Mouse (Mus musculus): Measurements from ENCODE around the gene Set. TPM values are rescaled to one million over a fixed set of nuclear protein-coding genes. Genes with fewer than 3 reads are reported as not detected.

The Set gene
- polyA plus RNA-seq, 1 experiment from 2014 or later: 427 TPM

GRCm38 (mm10) chr2:30091521-30091920 lies 34.3 kb downstream of the Set start:
- Histone ChIP-seq H3K27ac (replicated peaks; ENCODE audit: low read depth, low read length) (no peak overlapping the region), H3K4me3 (replicated peaks; ENCODE audit: low read depth, low read length) (no peak overlapping the region), H3K9ac (replicated peaks; ENCODE audit: low read length) (no peak overlapping the region), H3K36me3 (ENCODE audit: control insufficient read depth, insufficient read depth, low read length) (peaks cover 3% of the 10 kb centered on the region; the same call in 1 of the 2 replicates), H3K9me3 (ENCODE audit: control insufficient read depth, low read length) (no peaks in the 10 kb centered on the region), H3K4me2 (ENCODE audit: low read length) (no peak overlapping the region), H3K27me3 (ENCODE audit: control insufficient read depth, insufficient read depth, low read length) (no peaks in the 10 kb centered on the region), H3K4me1 (ENCODE audit: control insufficient read depth, insufficient read depth, low read length) (peaks cover 10% of the 10 kb centered on the region)
- DNase-seq (no peak), ATAC-seq (ENCODE audit: low FRiP score, low TSS enrichment) (no peak)
- WGBS: 93% methylated on average over 12 of the region's 12 CpGs

DNA sequence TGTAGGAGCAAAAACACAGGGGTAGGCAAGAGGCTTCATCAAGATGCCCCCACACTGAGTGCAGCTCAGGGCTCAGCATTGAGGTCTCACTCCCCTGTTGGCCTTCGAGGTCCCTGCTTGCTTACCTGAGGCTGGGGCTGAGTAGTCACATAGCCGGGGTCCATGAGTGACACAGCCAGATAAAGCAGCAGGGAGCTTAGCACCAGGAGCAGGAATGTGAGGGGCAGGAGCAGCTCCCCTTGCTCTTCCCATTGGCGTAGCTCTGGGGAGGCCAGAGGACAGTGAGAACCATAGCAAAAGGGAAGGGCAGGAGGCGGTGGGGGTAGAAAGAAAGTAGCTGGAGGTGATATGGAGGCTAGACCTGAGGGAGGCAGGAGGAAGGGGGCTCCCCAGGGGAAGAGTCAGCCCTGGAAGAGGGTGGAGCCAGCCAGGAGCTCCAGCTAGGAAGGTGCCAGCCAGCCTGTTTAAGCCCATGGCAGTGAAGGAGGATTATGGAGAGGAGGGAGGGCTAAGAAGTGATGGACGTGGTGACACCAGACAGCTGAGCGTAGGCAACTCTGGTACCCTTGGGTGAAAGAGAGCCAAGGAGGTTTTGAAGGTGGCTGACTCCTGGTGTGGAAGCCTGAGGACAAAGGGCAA lies 35.2 kb downstream of the Set start:
- no peak overlapping the region for H3K9ac ChIP-seq (replicated peaks; ENCODE audit: low read length)

GRCm38 (mm10) chr2:30093471-30094207 lies 36.5 kb downstream of the Set start, which contains the start of gene Zdhhc12:
TSS of gene Zdhhc12 (minus strand) at chr2:30093648.
- H3K4me2 ChIP-seq (ENCODE audit: low read length): peak within 1 kb of the TSS; percentile 84
- ATAC-seq (ENCODE audit: low FRiP score, low TSS enrichment) (peak; percentile 95), DNase-seq (peak; percentile 92)
- 0 out of 2 replicates have a peak within 1 kb of the TSS, but pooled peaks have one; percentile 32 for H3K27ac ChIP-seq (replicated peaks; ENCODE audit: low read depth, low read length)
- H3K9me3 ChIP-seq (ENCODE audit: control insufficient read depth, low read length): no peaks in the 10 kb centered on the region
- H3K36me3 ChIP-seq (ENCODE audit: control insufficient read depth, insufficient read depth, low read length): peaks cover 22% of the 10 kb centered on the region
- under 1% methylated on average over 51 of the region's 51 CpGs for WGBS
- no peaks in the 10 kb centered on the region for H3K27me3 ChIP-seq (ENCODE audit: control insufficient read depth, insufficient read depth, low read length)
- peak within 1 kb of the TSS; percentile 49 for H3K9ac ChIP-seq (replicated peaks; ENCODE audit: low read length)
- peaks cover 10% of the 10 kb centered on the region for H3K4me1 ChIP-seq (ENCODE audit: control insufficient read depth, insufficient read depth, low read length)
- peak within 1 kb of the TSS; percentile 56 for H3K4me3 ChIP-seq (replicated peaks; ENCODE audit: low read depth, low read length)

More for the DNA sequence above, 35.2 kb downstream of the Set start:
- WGBS: 54% methylated on average over 6 of the region's 6 CpGs
- ATAC-seq (ENCODE audit: low FRiP score, low TSS enrichment) (no peak), DNase-seq (peak; percentile 5)
- no peaks in the 10 kb centered on the region for H3K27me3 ChIP-seq (ENCODE audit: control insufficient read depth, insufficient read depth, low read length)
- H3K36me3 ChIP-seq (ENCODE audit: control insufficient read depth, insufficient read depth, low read length): peaks cover 11% of the 10 kb centered on the region
- no peaks in the 10 kb centered on the region for H3K9me3 ChIP-seq (ENCODE audit: control insufficient read depth, low read length)
- H3K4me2 ChIP-seq (ENCODE audit: low read length): peak overlapping the region; percentile 84
- H3K4me1 ChIP-seq (ENCODE audit: control insufficient read depth, insufficient read depth, low read length): peaks cover 10% of the 10 kb centered on the region
- no peak overlapping the region for H3K27ac ChIP-seq (replicated peaks; ENCODE audit: low read depth, low read length)
- H3K4me3 ChIP-seq (replicated peaks; ENCODE audit: low read depth, low read length): no peak overlapping the region

GRCm38 (mm10) chr2:30094208-30094588 lies 37.0 kb downstream of the Set start:
- Histone ChIP-seq H3K9ac (replicated peaks; ENCODE audit: low read length) (peak overlapping the region; percentile 49), H3K4me3 (replicated peaks; ENCODE audit: low read depth, low read length) (peak overlapping the region; percentile 56), H3K27ac (replicated peaks; ENCODE audit: low read depth, low read length) (0 out of 2 replicates have a peak overlapping the region, but pooled peaks have one; percentile 32), H3K4me1 (ENCODE audit: control insufficient read depth, insufficient read depth, low read length) (peaks cover 10% of the 10 kb centered on the region), H3K4me2 (ENCODE audit: low read length) (peak overlapping the region; percentile 84), H3K36me3 (ENCODE audit: control insufficient read depth, insufficient read depth, low read length) (peaks cover 27% of the 10 kb centered on the region), H3K27me3 (ENCODE audit: control insufficient read depth, insufficient read depth, low read length) (no peaks in the 10 kb centered on the region), H3K9me3 (ENCODE audit: control insufficient read depth, low read length) (no peaks in the 10 kb centered on the region)
- peak; percentile 46 for DNase-seq
- ATAC-seq (ENCODE audit: low FRiP score, low TSS enrichment): no peak
- WGBS: 3% methylated on average over 13 of the region's 13 CpGs

DNA sequence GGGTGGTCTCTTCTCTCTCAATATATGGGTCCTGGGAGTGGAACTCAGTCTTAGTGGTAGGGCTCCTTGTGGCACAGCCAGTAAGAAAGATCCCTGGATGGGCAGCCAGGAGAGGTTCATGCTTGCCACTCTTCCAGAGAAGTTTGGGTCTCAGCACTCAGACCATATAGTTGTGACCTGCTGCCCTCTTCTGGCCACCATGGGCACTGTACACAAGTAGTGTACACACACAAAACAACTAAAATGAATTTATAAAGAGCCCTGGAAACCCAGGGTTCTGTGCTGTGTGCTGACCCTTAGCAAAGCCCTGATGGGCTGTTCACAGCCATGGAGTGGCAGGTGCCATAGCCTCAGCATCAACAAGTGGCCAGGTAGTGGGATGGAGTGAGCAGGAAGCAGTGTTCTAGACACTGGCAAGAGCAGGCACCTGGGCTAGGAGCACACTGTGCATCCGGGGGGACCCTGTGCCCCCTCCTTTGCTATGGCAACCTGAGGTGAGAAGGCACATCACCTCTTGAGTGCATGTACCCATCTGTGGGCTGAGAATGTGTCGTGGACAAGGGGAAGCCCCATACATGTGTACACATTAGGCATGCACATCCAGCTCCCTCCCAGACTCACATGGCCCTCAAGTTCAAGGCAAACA lies 38.8 kb downstream of the Set start:
- peaks cover 10% of the 10 kb centered on the region for H3K4me1 ChIP-seq (ENCODE audit: control insufficient read depth, insufficient read depth, low read length)
- no peak overlapping the region for H3K4me2 ChIP-seq (ENCODE audit: low read length)
- DNase-seq: peak; percentile 68
- H3K36me3 ChIP-seq (ENCODE audit: control insufficient read depth, insufficient read depth, low read length): peaks cover 45% of the 10 kb centered on the region
- ATAC-seq (ENCODE audit: low FRiP score, low TSS enrichment): no peak
- H3K27me3 ChIP-seq (ENCODE audit: control insufficient read depth, insufficient read depth, low read length): no peaks in the 10 kb centered on the region
- WGBS: 96% methylated on average over 2 of the region's 2 CpGs
- no peak overlapping the region for H3K27ac ChIP-seq (replicated peaks; ENCODE audit: low read depth, low read length)
- H3K9me3 ChIP-seq (ENCODE audit: control insufficient read depth, low read length): no peaks in the 10 kb centered on the region
- H3K9ac ChIP-seq (replicated peaks; ENCODE audit: low read length): no peak overlapping the region
- no peak overlapping the region for H3K4me3 ChIP-seq (replicated peaks; ENCODE audit: low read depth, low read length)

GRCm38 (mm10) chr2:30100214-30100613 lies 43.0 kb downstream of the Set start:
- Histone ChIP-seq H3K36me3 (ENCODE audit: control insufficient read depth, insufficient read depth, low read length) (peaks cover 87% of the 10 kb centered on the region), H3K27me3 (ENCODE audit: control insufficient read depth, insufficient read depth, low read length) (no peaks in the 10 kb centered on the region), H3K4me1 (ENCODE audit: control insufficient read depth, insufficient read depth, low read length) (no peaks in the 10 kb centered on the region), H3K27ac (replicated peaks; ENCODE audit: low read depth, low read length) (no peak overlapping the region), H3K9me3 (ENCODE audit: control insufficient read depth, low read length) (no peaks in the 10 kb centered on the region), H3K4me3 (replicated peaks; ENCODE audit: low read depth, low read length) (no peak overlapping the region), H3K4me2 (ENCODE audit: low read length) (no peak overlapping the region), H3K9ac (replicated peaks; ENCODE audit: low read length) (no peak overlapping the region)
- DNase-seq: no peak
- ATAC-seq (ENCODE audit: low FRiP score, low TSS enrichment): no peak
- 79% methylated on average over 4 of the region's 4 CpGs for WGBS

DNA sequence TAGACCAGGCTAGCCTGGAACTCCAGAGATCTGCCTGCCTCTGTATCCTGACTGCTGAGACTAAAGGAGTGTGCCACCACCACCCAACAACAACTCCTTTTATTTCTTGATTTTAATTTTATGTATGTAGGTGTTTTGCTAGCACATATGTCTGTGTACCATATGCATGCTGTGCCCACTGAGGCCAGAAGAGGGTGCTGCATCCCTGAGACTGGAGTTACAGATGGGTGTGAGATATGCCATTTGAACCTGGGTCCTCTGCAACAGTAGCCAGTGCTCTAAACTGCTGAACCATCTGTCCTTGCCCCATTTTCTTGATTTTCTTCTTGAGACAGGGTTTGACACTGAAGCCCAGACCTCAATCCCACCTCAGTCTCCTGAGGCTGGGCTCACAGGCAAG lies 49.2 kb downstream of the Set start:
- no peak for ATAC-seq (ENCODE audit: low FRiP score, low TSS enrichment)
- peak; percentile 62 for DNase-seq
- Histone ChIP-seq H3K4me2 (ENCODE audit: low read length) (no peak overlapping the region), H3K9me3 (ENCODE audit: control insufficient read depth, low read length) (no peaks in the 10 kb centered on the region), H3K9ac (replicated peaks; ENCODE audit: low read length) (no peak overlapping the region), H3K27ac (replicated peaks; ENCODE audit: low read depth, low read length) (no peak overlapping the region), H3K27me3 (ENCODE audit: control insufficient read depth, insufficient read depth, low read length) (no peaks in the 10 kb centered on the region), H3K4me3 (replicated peaks; ENCODE audit: low read depth, low read length) (no peak overlapping the region), H3K4me1 (ENCODE audit: control insufficient read depth, insufficient read depth, low read length) (no peaks in the 10 kb centered on the region), H3K36me3 (ENCODE audit: control insufficient read depth, insufficient read depth, low read length) (peaks cover 94% of the 10 kb centered on the region)

- Histone ChIP-seq H3K27ac (replicated peaks; ENCODE audit: low read depth, low read length) (no peak overlapping the region), H3K4me1 (ENCODE audit: control insufficient read depth, insufficient read depth, low read length) (no peaks in the 10 kb centered on the region), H3K4me3 (replicated peaks; ENCODE audit: low read depth, low read length) (no peak overlapping the region), H3K4me2 (ENCODE audit: low read length) (no peak overlapping the region), H3K9me3 (ENCODE audit: control insufficient read depth, low read length) (no peaks in the 10 kb centered on the region), H3K36me3 (ENCODE audit: control insufficient read depth, insufficient read depth, low read length) (peaks cover 93% of the 10 kb centered on the region), H3K9ac (replicated peaks; ENCODE audit: low read length) (no peak overlapping the region), H3K27me3 (ENCODE audit: control insufficient read depth, insufficient read depth, low read length) (no peaks in the 10 kb centered on the region)
- 94% methylated on average over 5 of the region's 5 CpGs for WGBS
- ATAC-seq (ENCODE audit: low FRiP score, low TSS enrichment): no peak
- no peak for DNase-seq
Measured at GRCm38 (mm10) chr2:30107646-30108045, 50.5 kb downstream of the Set start.

Measured in midbrain, embryonic 14.5 days (tissue).